Mouse (Mus musculus) limb, embryonic 11.5 days (tissue): ENCODE measurements around the gene Fktn. TPM values are rescaled to one million over a fixed set of nuclear protein-coding genes. Genes with fewer than 3 reads are reported as not detected.

ENCODE experiments used
- ATAC-seq: fragments of 200-750 bp; cut with Nextera tagmentation; 2 replicates; pipeline ENCODE4 v1.8.0; 2017; ENCODE audit warnings: low read depth; ENCODE audit not compliant: insufficient number of reproducible peaks, low FRiP score, low TSS enrichment
- DNase-seq: peaks from one replicate; pipeline ENCODE4 v3.0.0-alpha.2; 2015; ENCODE audit warnings: low spot score
- H3K27ac ChIP-seq: fragments of 300-500 bp; sonication (generic); replicated peaks from 2 replicates; pipeline ENCODE4 v1.5.1; 2014; ENCODE audit warnings: low read depth, mild to moderate bottlenecking, low read length
- H3K27me3 ChIP-seq: fragments of 300-500 bp; sonication (generic); 2 replicates; pipeline ENCODE4 v1.6.1; 2014; ENCODE audit warnings: mild to moderate bottlenecking, low read length, mixed read lengths; ENCODE audit not compliant: control insufficient read depth, insufficient read depth
- H3K36me3 ChIP-seq: fragments of 300-500 bp; sonication (generic); 2 replicates; pipeline ENCODE4 v1.6.1; 2014; ENCODE audit warnings: mild to moderate bottlenecking, low read length, moderate library complexity, mixed read lengths; ENCODE audit not compliant: control insufficient read depth, insufficient read depth
- H3K4me1 ChIP-seq: fragments of 300-500 bp; sonication (generic); 2 replicates; pipeline ENCODE4 v1.6.1; 2014; ENCODE audit warnings: low read length, mixed read lengths; ENCODE audit not compliant: control insufficient read depth, insufficient read depth
- H3K4me2 ChIP-seq: fragments of 300-500 bp; sonication (generic); 2 replicates; pipeline ENCODE4 v1.6.1; 2014; ENCODE audit warnings: low read depth, mild to moderate bottlenecking, moderate library complexity; ENCODE audit not compliant: severe bottlenecking
- H3K4me3 ChIP-seq: fragments of 300-500 bp; sonication (generic); 2 replicates; pipeline ENCODE4 v1.5.1; 2014; ENCODE audit warnings: low read depth, low read length
- H3K9ac ChIP-seq: fragments of 300-500 bp; sonication (generic); 2 replicates; pipeline ENCODE4 v1.6.1; 2014; ENCODE audit warnings: mild to moderate bottlenecking, low read length
- H3K9me3 ChIP-seq: fragments of 300-500 bp; sonication (generic); 2 replicates; pipeline ENCODE4 v1.6.1; 2016; ENCODE audit warnings: low read length; ENCODE audit not compliant: control insufficient read depth
- WGBS: fragments of 180-500 bp; shearing (Covaris S2); extraction: QIAGEN DNeasy Blood & Tissue Kit; methylation state at CpG from one replicate; pipeline ENCODE4 v1.1.7; 2014; 5-methylcytosine and 5-hydroxymethylcytosine counted together
- polyA plus RNA-seq: library from polyadenylated mRNA; unstranded; fragments of >200 nt; fragmentation: Nextera tagmentation; extraction: Ambion mirVana; gene quantifications from 2 replicates; pipeline ENCODE4 v1.2.1, GENCODE M21; 2014

Gene Fktn
- polyA plus RNA-seq, 1 experiment from 2014 or later: 12.2 TPM

DNA sequence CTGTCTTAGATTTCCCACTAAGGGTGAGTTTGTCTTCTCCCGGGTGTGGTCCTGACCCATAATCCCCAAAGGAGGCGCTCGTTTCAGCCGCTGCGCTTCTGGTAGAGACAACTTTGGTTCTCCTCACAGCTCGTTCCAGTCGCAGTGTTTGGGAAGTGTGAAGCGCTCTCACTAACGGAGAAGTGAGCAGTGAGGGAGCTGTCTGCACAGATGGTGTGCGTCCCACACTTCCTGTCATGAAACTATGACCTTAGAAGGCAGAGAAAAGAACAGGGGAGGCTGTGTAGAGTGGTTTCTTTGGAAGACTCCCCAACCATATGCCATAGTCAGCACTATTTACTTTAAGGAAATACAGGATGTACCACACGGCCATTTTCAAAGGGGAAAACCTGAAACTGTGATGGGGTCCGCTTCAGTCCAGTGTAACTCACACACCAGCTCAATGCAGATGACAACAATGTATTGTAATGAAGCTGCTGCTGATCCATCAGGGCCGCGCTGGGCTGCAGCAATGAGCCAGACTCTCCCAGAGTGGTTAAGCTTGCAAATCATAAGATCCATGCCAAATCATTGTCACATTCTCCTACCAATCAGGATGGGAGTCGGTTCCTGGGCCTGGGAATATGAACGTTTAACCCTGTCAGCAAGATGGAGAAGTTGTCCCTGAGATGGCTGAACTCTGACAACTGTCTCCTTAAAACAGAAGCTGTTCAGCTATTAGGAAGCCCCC is 36.8 kb downstream of the Fktn start:
- H3K36me3 ChIP-seq: peaks cover 5% of the 10 kb centered on the region
- H3K27ac ChIP-seq: no peak overlapping the region
- H3K9me3 ChIP-seq: no peaks in the 10 kb centered on the region
- ATAC-seq (no peak), DNase-seq (no peak)
- 83% methylated on average over 16 of the region's 16 CpGs for WGBS
- H3K4me3 ChIP-seq: no peak overlapping the region
- no peak overlapping the region for H3K9ac ChIP-seq
- no peaks in the 10 kb centered on the region for H3K4me1 ChIP-seq
- no peaks in the 10 kb centered on the region for H3K27me3 ChIP-seq
- H3K4me2 ChIP-seq: no peak overlapping the region

DNA sequence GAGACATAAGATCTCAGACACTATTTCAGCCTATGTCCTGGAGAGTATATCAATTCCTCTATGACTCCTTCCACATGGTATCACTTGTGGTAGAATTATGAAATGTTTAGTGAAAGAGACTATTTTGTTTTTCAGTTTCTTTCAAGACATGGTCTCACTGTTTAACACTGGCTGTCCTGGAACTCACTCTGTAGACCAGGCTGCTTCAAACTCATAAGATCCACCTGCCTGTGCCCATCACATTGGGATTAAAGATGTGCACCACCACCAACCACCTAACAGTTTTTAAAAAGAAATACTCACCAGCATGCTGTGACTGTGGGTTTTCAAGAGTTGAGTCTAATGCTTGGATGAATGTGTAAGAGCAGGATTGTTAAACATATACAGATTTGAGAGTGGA is 43.2 kb downstream of the Fktn start:
- H3K4me1 ChIP-seq: no peaks in the 10 kb centered on the region
- H3K27ac ChIP-seq: no peak overlapping the region
- H3K9ac ChIP-seq: no peak overlapping the region
- H3K9me3 ChIP-seq: no peaks in the 10 kb centered on the region
- H3K36me3 ChIP-seq: no peaks in the 10 kb centered on the region
- H3K27me3 ChIP-seq: no peaks in the 10 kb centered on the region
- no peak overlapping the region for H3K4me2 ChIP-seq
- H3K4me3 ChIP-seq: no peak overlapping the region
- DNase-seq (no peak), ATAC-seq (no peak)

DNA sequence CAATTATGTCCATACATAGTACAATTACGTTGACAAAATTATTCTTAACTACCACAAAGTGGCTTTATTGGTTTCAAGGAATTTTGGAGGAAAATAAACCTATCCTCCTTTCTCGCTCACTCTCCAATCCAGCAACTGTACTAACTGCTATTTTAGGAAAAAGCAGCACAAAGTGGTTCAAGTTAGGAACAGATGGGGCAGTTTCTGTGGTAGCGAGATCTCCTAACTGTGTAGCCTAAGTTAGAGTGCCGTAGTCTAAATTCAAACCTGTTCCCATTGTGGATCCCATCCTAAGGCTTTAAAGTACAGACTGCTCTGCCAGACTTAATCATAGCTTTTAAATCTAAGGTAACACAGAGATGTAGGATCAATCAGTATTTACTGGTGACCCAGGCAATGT is 45.0 kb downstream of the Fktn start:
- DNase-seq (no peak), ATAC-seq (no peak)
- Histone ChIP-seq H3K4me3 (no peak overlapping the region), H3K36me3 (no peaks in the 10 kb centered on the region; the same call in 1 of the 2 replicates), H3K27ac (no peak overlapping the region), H3K27me3 (no peaks in the 10 kb centered on the region), H3K9ac (no peak overlapping the region), H3K4me1 (no peaks in the 10 kb centered on the region), H3K9me3 (no peaks in the 10 kb centered on the region), H3K4me2 (no peak overlapping the region)
- WGBS: 84% methylated on average over 4 of the region's 4 CpGs

DNA sequence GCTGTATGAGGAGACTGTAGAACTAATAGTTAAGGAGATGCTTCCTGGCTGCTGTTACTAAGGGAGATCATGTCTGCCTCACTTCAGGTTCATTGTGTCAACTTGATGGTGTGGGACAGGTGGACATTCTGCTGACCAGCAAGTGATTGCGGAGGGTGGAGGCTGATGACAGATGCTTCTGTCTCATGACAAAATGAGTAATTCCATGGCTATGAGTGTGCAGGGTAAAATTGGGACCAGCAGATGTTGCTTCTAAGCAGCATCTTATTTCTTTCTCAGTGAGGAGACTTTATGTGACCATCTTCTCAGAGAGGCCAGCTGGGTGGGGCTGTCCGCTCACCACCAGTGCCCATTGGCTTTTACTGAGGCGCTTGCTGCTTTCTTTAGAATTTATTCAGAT is 45.9 kb downstream of the Fktn start:
- no peak overlapping the region for H3K4me2 ChIP-seq
- ATAC-seq (no peak), DNase-seq (no peak)
- no peaks in the 10 kb centered on the region; the same call in 1 of the 2 replicates for H3K36me3 ChIP-seq
- H3K9me3 ChIP-seq: no peaks in the 10 kb centered on the region
- no peak overlapping the region for H3K27ac ChIP-seq
- no peaks in the 10 kb centered on the region for H3K27me3 ChIP-seq
- no peaks in the 10 kb centered on the region for H3K4me1 ChIP-seq
- H3K9ac ChIP-seq: no peak overlapping the region
- 95% methylated on average over 3 of the region's 3 CpGs for WGBS
- H3K4me3 ChIP-seq: no peak overlapping the region

DNA sequence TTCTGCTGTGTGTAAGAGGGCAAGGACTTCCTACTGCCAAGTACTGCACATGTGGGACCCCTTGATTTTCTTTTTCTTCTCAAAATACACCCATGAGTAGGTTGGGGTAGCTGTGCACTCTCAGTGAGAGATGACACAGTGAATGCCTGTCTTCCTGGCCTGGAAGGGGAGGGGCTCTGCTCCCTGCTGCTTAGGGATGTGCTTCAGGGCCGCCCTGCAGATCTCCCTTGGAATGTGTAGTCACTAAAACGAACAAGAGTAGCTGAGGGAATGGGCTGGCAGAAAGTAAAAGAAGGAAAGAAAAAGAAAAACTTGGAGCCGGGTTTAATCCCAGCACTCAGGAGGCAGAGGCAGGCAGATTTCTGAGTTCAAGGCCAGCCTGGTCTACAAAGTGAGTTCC is 48.7 kb downstream of the Fktn start:
- no peak for DNase-seq
- 68% methylated on average over 3 of the region's 3 CpGs for WGBS
- ATAC-seq: no peak
- no peaks in the 10 kb centered on the region for H3K4me1 ChIP-seq
- no peaks in the 10 kb centered on the region for H3K9me3 ChIP-seq
- no peak overlapping the region for H3K9ac ChIP-seq
- H3K36me3 ChIP-seq: no peaks in the 10 kb centered on the region; the same call in 1 of the 2 replicates
- no peak overlapping the region for H3K4me2 ChIP-seq
- no peak overlapping the region for H3K27ac ChIP-seq
- no peaks in the 10 kb centered on the region for H3K27me3 ChIP-seq
- no peak overlapping the region for H3K4me3 ChIP-seq

DNA sequence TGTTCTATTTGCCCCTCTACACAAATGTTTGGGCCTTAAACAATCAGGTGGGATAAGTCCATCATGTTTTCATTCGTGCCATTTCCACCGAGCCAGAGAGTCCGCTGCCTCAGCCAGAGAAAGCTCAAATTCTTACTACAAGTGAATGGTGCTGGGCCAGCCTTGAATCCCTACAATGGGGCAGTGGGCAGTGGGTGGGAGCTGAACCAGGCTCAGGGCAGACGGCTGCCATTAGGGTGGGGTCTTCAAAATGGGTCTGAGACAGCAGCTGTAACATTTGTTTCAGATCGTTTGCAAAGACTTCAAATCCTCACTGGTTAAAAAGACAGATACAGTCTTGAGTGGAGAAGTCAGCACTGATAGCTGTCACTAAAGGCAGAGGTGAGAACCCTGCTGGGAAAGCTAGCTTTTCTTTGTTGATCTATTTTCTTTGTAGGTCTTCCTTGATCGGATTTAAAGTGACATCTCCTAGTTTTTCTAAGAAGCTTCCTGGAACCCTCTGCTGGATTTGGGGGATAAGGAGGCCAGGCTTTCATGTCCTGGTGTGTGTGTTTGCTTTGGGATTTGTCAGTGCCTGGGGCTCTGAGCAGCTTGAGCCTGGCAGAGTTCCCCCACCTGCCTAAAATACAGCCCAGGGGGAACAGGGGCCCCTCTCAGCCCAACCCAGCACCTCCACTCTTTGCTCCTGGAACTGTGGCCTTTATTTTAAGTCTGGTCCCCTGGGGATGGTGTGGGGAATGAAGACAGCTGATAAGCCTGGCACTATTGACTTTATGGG is 57.3 kb downstream of the Fktn start:
- Histone ChIP-seq H3K4me2 (no peak overlapping the region), H3K4me3 (no peak overlapping the region), H3K9ac (no peak overlapping the region), H3K27me3 (peaks cover 3% of the 10 kb centered on the region; the same call in 1 of the 2 replicates), H3K9me3 (no peaks in the 10 kb centered on the region), H3K4me1 (no peaks in the 10 kb centered on the region), H3K36me3 (no peaks in the 10 kb centered on the region), H3K27ac (no peak overlapping the region)
- no peak for ATAC-seq
- WGBS: 31% methylated on average over 6 of the region's 6 CpGs
- DNase-seq: no peak

DNA sequence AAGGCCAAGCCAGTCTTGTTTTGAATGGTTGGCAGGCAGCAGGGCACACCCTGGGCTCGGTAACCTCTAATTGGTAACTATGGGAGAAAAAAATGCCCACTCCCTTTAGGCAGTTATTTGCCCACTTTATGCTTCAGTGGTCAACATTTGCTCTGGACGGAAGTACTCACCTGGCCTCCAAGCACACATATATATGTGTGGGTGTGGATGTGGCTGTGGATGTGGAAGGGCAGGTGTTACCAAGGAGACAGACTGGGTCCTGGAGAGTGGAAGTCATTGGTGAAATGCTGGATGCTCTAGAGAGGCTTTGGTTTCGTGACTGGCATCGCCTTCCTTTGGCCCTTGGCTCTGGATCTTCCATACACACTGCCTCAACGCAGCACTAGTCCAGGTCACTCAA is 58.2 kb downstream of the Fktn start:
- Histone ChIP-seq H3K4me3 (no peak overlapping the region), H3K4me1 (no peaks in the 10 kb centered on the region), H3K36me3 (no peaks in the 10 kb centered on the region), H3K27me3 (peaks cover 11% of the 10 kb centered on the region; the same call in 1 of the 2 replicates), H3K9me3 (no peaks in the 10 kb centered on the region), H3K27ac (no peak overlapping the region), H3K4me2 (no peak overlapping the region), H3K9ac (no peak overlapping the region)
- ATAC-seq (no peak), DNase-seq (no peak)
- WGBS: 81% methylated on average over 5 of the region's 5 CpGs

DNA sequence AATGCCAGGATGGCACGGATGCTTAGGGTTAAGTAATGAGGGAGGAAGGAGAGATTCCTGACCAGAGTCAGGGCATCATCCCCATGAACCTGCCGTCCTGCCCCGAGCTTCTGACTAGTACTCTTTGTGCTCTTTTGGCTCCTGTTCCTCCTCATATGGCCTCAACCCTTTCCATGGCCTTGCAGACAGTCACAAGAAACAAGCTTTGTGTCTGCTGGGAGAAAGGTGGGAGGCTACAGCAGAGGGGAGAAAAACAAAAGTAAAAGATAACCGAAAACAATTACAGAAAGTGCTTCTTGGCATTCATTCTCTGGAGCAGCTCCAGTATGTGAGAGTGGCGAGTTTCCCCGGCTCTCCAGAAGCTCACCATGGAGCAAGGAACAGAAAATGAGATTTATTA is 60.1 kb downstream of the Fktn start:
- ATAC-seq (no peak), DNase-seq (no peak)
- no peak overlapping the region for H3K27ac ChIP-seq
- H3K4me1 ChIP-seq: no peaks in the 10 kb centered on the region
- H3K36me3 ChIP-seq: no peaks in the 10 kb centered on the region
- no peaks in the 10 kb centered on the region for H3K9me3 ChIP-seq
- H3K4me2 ChIP-seq: no peak overlapping the region
- H3K27me3 ChIP-seq: peaks cover 15% of the 10 kb centered on the region; the same call in 1 of the 2 replicates
- no peak overlapping the region for H3K4me3 ChIP-seq
- WGBS: 67% methylated on average over 6 of the region's 6 CpGs
- no peak overlapping the region for H3K9ac ChIP-seq
